ENCODE assay signal across 8 mouse cellular contexts in the genomic region with DNA sequence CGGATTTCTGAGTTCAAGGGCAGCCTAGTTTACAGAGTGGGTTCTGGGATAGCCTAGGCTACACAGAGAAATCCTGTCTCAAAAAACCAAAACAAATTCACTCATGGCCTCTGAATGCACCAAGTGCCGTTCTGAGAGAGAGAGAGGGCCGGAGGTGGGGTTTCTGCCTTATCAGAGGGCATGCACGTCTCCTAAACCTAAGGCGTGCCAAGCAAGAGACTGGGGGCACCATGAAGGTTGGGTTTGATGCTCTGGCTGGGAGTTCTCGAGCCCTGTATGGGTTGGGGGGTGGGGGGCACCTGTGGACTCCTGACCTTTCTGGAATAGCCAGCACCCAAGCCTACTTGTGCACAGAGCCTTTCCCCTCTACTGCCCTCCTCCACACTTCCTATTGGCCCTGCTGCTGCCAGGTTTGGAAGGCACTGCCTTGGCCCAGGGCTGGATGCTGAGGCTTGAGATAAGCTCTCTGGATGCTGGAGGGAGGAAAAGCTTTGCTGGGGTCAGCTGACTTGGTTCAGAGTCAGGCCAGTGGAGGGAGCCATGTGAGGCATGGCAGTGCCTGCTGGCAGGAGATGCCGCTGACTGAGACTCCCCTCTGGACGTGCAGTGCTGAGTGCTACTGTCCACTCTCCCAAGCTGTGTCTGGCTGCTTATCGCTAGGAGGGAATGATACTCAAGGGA. TPM values are rescaled to one million over a fixed set of nuclear protein-coding genes. Genes with fewer than 3 reads are reported as not detected.
DNase-seq lines count a peak whose midpoint lies in the region; ATAC-seq and TF ChIP-seq lines count a peak whose summit lies in the region.

No protein-coding gene starts in this region.

- H3K4me2 ChIP-seq in hindbrain, postnatal 0 days (ENCODE audit: low read depth, low read length), result 0 out of 2 replicates have a peak overlapping the region, but pooled peaks have one; percentile 3
- H3K4me2 ChIP-seq in hindbrain, embryonic 12.5 days (replicated peaks), result no peak overlapping the region
- H3K4me2 ChIP-seq in stomach, postnatal 0 days (replicated peaks; ENCODE audit: low read depth), result no peak overlapping the region

- peaks cover 10% of the 10 kb centered on the region for H3K4me1 ChIP-seq in hindbrain, postnatal 0 days (ENCODE audit: insufficient read depth, low read length)
- H3K4me1 ChIP-seq in hindbrain, embryonic 12.5 days, result peaks cover 18% of the 10 kb centered on the region
- peaks cover 69% of the 10 kb centered on the region for H3K4me1 ChIP-seq in G1E (ENCODE audit: insufficient read depth, low read depth, low read length)
- H3K4me1 ChIP-seq in embryonic fibroblast, embryonic 13.5 days (ENCODE audit: control insufficient read depth, insufficient read depth, low read length), result peaks cover 5% of the 10 kb centered on the region
- H3K4me1 ChIP-seq in liver, adult 2 months (ENCODE audit: control insufficient read depth, insufficient read depth, low read length), result peaks cover 11% of the 10 kb centered on the region
- peaks cover 5% of the 10 kb centered on the region; the same call in 1 of the 2 replicates for H3K4me1 ChIP-seq in stomach, postnatal 0 days (replicated peaks; ENCODE audit: control insufficient read depth, insufficient read depth)

- H3K9ac ChIP-seq in hindbrain, postnatal 0 days (replicated peaks; ENCODE audit: low read length), result no peak overlapping the region
- no peak overlapping the region for H3K9ac ChIP-seq in hindbrain, embryonic 12.5 days
- no peak overlapping the region for H3K9ac ChIP-seq in liver, adult 2 months (ENCODE audit: low read depth, low read length)
- H3K9ac ChIP-seq in stomach, postnatal 0 days (ENCODE audit: low read length), result no peak overlapping the region

- no peaks in the 10 kb centered on the region for H3K9me3 ChIP-seq in hindbrain, postnatal 0 days (ENCODE audit: low read length)
- H3K9me3 ChIP-seq in hindbrain, embryonic 12.5 days (replicated peaks), result no peaks in the 10 kb centered on the region
- H3K9me3 ChIP-seq in G1E (replicated peaks), result no peaks in the 10 kb centered on the region
- no peaks in the 10 kb centered on the region for H3K9me3 ChIP-seq in stomach, postnatal 0 days (ENCODE audit: control insufficient read depth, low read length)

- H3K79me2 ChIP-seq in liver, adult 2 months (ENCODE audit: control insufficient read depth, insufficient read depth, low read length), result no peaks in the 10 kb centered on the region; the same call in 1 of the 2 replicates

- no peaks in the 10 kb centered on the region for H3K27me3 ChIP-seq in hindbrain, postnatal 0 days (ENCODE audit: insufficient read depth, low read length)
- peaks cover 19% of the 10 kb centered on the region for H3K27me3 ChIP-seq in hindbrain, embryonic 12.5 days
- no peaks in the 10 kb centered on the region for H3K27me3 ChIP-seq in G1E (ENCODE audit: insufficient read depth, low read length)
- H3K27me3 ChIP-seq in liver, adult 2 months (ENCODE audit: control insufficient read depth, insufficient read depth, low read length), result no peaks in the 10 kb centered on the region
- no peaks in the 10 kb centered on the region for H3K27me3 ChIP-seq in stomach, postnatal 0 days (ENCODE audit: control insufficient read depth, insufficient read depth, low read length)

- no peak overlapping the region for H3K27ac ChIP-seq in hindbrain, postnatal 0 days
- H3K27ac ChIP-seq in hindbrain, embryonic 12.5 days, result no peak overlapping the region
- peak overlapping the region; percentile 77 for H3K27ac ChIP-seq in embryonic fibroblast, embryonic 13.5 days (ENCODE audit: insufficient read depth, low read length)
- H3K27ac ChIP-seq in liver, adult 2 months (replicated peaks; ENCODE audit: insufficient read depth, low read depth, low read length), result no peak overlapping the region
- no peak overlapping the region for H3K27ac ChIP-seq in stomach, postnatal 0 days (replicated peaks)

- TF ChIP-seq CTCF in hindbrain, postnatal 0 days (IDR thresholded peaks at IDR 0.05; ENCODE audit: low read depth), result no peak; the same call in 1 of the 2 replicates
- TF ChIP-seq CTCF in G1E (IDR thresholded peaks at IDR 0.05; ENCODE audit: low read depth, low read length), result no peak
- TF ChIP-seq CTCF in embryonic fibroblast, embryonic 13.5 days (IDR thresholded peaks at IDR 0.05; ENCODE audit: borderline replicate concordance, insufficient read depth, low read length), result no peak
- 0 out of 2 replicates have a peak, but pooled peaks have one; percentile 10 for TF ChIP-seq CTCF in liver, adult 2 months (IDR thresholded peaks at IDR 0.05; ENCODE audit: low read depth, low read length)
- peak; percentile 32; the same call in 1 of the 2 replicates for TF ChIP-seq CTCF in stomach, postnatal 0 days (IDR thresholded peaks at IDR 0.05; ENCODE audit: low read depth)

- H3K36me3 ChIP-seq in hindbrain, postnatal 0 days (ENCODE audit: insufficient read depth, low read length), result no peaks in the 10 kb centered on the region
- peaks cover 3% of the 10 kb centered on the region; the same call in 1 of the 2 replicates for H3K36me3 ChIP-seq in hindbrain, embryonic 12.5 days
- peaks cover 52% of the 10 kb centered on the region for H3K36me3 ChIP-seq in G1E (replicated peaks)
- no peaks in the 10 kb centered on the region for H3K36me3 ChIP-seq in liver, adult 2 months (ENCODE audit: control insufficient read depth, insufficient read depth, low read length)
- H3K36me3 ChIP-seq in stomach, postnatal 0 days (ENCODE audit: control insufficient read depth, insufficient read depth, low read length), result peaks cover 3% of the 10 kb centered on the region; the same call in 1 of the 2 replicates

- 74% methylated on average over 9 of the region's 9 CpGs for WGBS in hindbrain, postnatal 0 days
- 81% methylated on average over 9 of the region's 9 CpGs for WGBS in hindbrain, embryonic 12.5 days
- WGBS in liver, adult 2 months, result 77% methylated on average over 9 of the region's 9 CpGs
- 81% methylated on average over 9 of the region's 9 CpGs for WGBS in stomach, postnatal 0 days

- no peak overlapping the region for H3K4me3 ChIP-seq in hindbrain, postnatal 0 days (ENCODE audit: low read length)
- H3K4me3 ChIP-seq in hindbrain, embryonic 12.5 days, result no peak overlapping the region
- peak overlapping the region; percentile 95 for H3K4me3 ChIP-seq in G1E (ENCODE audit: low read depth, low read length)
- no peak overlapping the region for H3K4me3 ChIP-seq in embryonic fibroblast, embryonic 13.5 days (ENCODE audit: insufficient read depth, low read length)
- no peak overlapping the region for H3K4me3 ChIP-seq in liver, adult 2 months (ENCODE audit: insufficient read depth, low read depth, low read length)
- no peak overlapping the region for H3K4me3 ChIP-seq in stomach, postnatal 0 days (ENCODE audit: low read depth, low read length)

- TF ChIP-seq EP300 in stomach, postnatal 0 days (optimal IDR thresholded peaks at IDR 0.05), result no peak

- no peak for ATAC-seq in hindbrain, postnatal 0 days
- ATAC-seq in hindbrain, embryonic 12.5 days (ENCODE audit: low FRiP score), result no peak
- peak; percentile 35 for ATAC-seq in G1E (ENCODE audit: extremely low read depth, insufficient number of reproducible peaks, low FRiP score, poor library complexity, severe bottlenecking)
- ATAC-seq in stomach, postnatal 0 days (ENCODE audit: low FRiP score, low TSS enrichment), result no peak

- TF ChIP-seq POLR2A in embryonic fibroblast, embryonic 13.5 days (IDR thresholded peaks at IDR 0.05; ENCODE audit: low read depth, low read length), result no peak
- no peak for TF ChIP-seq POLR2A in liver, adult 2 months (IDR thresholded peaks at IDR 0.05; ENCODE audit: extremely low read depth, insufficient read depth, low read length)

- no peak for DNase-seq in hindbrain, postnatal 0 days (ENCODE audit: low spot score)
- DNase-seq in G1E (ENCODE audit: low spot score), result peak; percentile 64
- no peak for DNase-seq in liver, adult 2 months (ENCODE audit: extremely low read depth, low read depth, low spot score)
- no peak for DNase-seq in stomach, postnatal 0 days (ENCODE audit: low spot score)
- DNase-seq in gastrocnemius, postnatal 10 days, result no peak
- no peak for DNase-seq in layer of hippocampus, postnatal 14 days (ENCODE audit: low spot score in 2 of 2)

RNA-seq across cellular contexts. Expression of gene Slc48a1, which starts 7.6 kb away (rescaled TPM):
- 84.4 and 89.3 TPM in 2 replicates for total RNA-seq in hindbrain, postnatal 0 days (2014; rRNA removed)
- polyA plus RNA-seq in hindbrain, postnatal 0 days (2015; fragmentation: Nextera tagmentation; extraction: Ambion mirVana), result 140 and 152 TPM in 2 replicates
- 41.6 and 43.3 TPM in 2 replicates for polyA plus RNA-seq in hindbrain, embryonic 12.5 days (2016; fragmentation: Nextera tagmentation; extraction: Ambion mirVana)
- total RNA-seq in G1E (2014; fragmentation: Nextera tagmentation) (210 and 256 TPM in 2 replicates), G1E (2017) (108 and 116 TPM in 2 replicates)
- 113 and 125 TPM in 2 replicates for polyA plus RNA-seq in G1E (2012)
- 136 and 167 TPM in 2 replicates for polyA plus RNA-seq in embryonic fibroblast, embryonic 13.5 days (2011; ENCODE audit: insufficient read length, low read depth, missing spikeins)
- total RNA-seq in liver, adult 2 months (2014; rRNA removed), result 15.2 and 21.1 TPM in 2 replicates
- polyA plus RNA-seq in liver, adult 2 months (2012; rRNA removed), result 54.9 and 58.6 TPM in 2 replicates
- polyA plus RNA-seq in stomach, postnatal 0 days (2015; fragmentation: Nextera tagmentation; extraction: Ambion mirVana), result 36.7 and 40.7 TPM in 2 replicates
- total RNA-seq in gastrocnemius, postnatal 10 days (2021), result 10 to 100 TPM; 34.5 to 42.6 TPM
- total RNA-seq in layer of hippocampus, postnatal 14 days (2021), result 100 to 1,000 TPM; 131 to 147 TPM

RNA-seq across cellular contexts. Expression of gene Rapgef3, which starts 18.1 kb away (rescaled TPM):
- total RNA-seq in hindbrain, postnatal 0 days (2014; rRNA removed), result 26.4 and 41.9 TPM in 2 replicates
- polyA plus RNA-seq in hindbrain, postnatal 0 days (2015; fragmentation: Nextera tagmentation; extraction: Ambion mirVana), result 10.3 and 12.2 TPM in 2 replicates
- 9.1 and 10.7 TPM in 2 replicates for polyA plus RNA-seq in hindbrain, embryonic 12.5 days (2016; fragmentation: Nextera tagmentation; extraction: Ambion mirVana)
- not detected in 2 replicates for total RNA-seq in G1E (2014; fragmentation: Nextera tagmentation)
- total RNA-seq in G1E (2017), result under 0.01 and 0.05 TPM in 2 replicates
- polyA plus RNA-seq in G1E (2012), result 0.23 and 0.25 TPM in 2 replicates
- polyA plus RNA-seq in embryonic fibroblast, embryonic 13.5 days (2011; ENCODE audit: insufficient read length, low read depth, missing spikeins), result 6.6 and 10.8 TPM in 2 replicates
- total RNA-seq in liver, adult 2 months (2014; rRNA removed), result 1.8 and 3.2 TPM in 2 replicates
- 2.7 and 4.9 TPM in 2 replicates for polyA plus RNA-seq in liver, adult 2 months (2012; rRNA removed)
- 3.2 and 4.2 TPM in 2 replicates for polyA plus RNA-seq in stomach, postnatal 0 days (2015; fragmentation: Nextera tagmentation; extraction: Ambion mirVana)
- 1 to 10 TPM; 7.4 to 8.5 TPM for total RNA-seq in gastrocnemius, postnatal 10 days (2021)
- 10 to 100 TPM; 39.3 to 40.1 TPM for total RNA-seq in layer of hippocampus, postnatal 14 days (2021)

RNA-seq across cellular contexts. Expression of gene Endou, which starts 54.7 kb away (rescaled TPM):
- total RNA-seq in hindbrain, postnatal 0 days (2014; rRNA removed), result 0.10 TPM in 1 of 2 replicates, not detected in the other
- polyA plus RNA-seq in hindbrain, postnatal 0 days (2015; fragmentation: Nextera tagmentation; extraction: Ambion mirVana), result 0.44 and 0.49 TPM in 2 replicates
- 0.25 TPM in 2 replicates for polyA plus RNA-seq in hindbrain, embryonic 12.5 days (2016; fragmentation: Nextera tagmentation; extraction: Ambion mirVana)
- total RNA-seq in G1E (2014; fragmentation: Nextera tagmentation) (not detected in 2 replicates), G1E (2017) (0.05 and 0.17 TPM in 2 replicates)
- polyA plus RNA-seq in G1E (2012), result not detected in 2 replicates
- not detected in 2 replicates for polyA plus RNA-seq in embryonic fibroblast, embryonic 13.5 days (2011; ENCODE audit: insufficient read length, low read depth, missing spikeins)
- 0.47 and 0.55 TPM in 2 replicates for total RNA-seq in liver, adult 2 months (2014; rRNA removed)
- polyA plus RNA-seq in liver, adult 2 months (2012; rRNA removed), result 0.21 and 0.32 TPM in 2 replicates
- polyA plus RNA-seq in stomach, postnatal 0 days (2015; fragmentation: Nextera tagmentation; extraction: Ambion mirVana), result 37.0 and 38.3 TPM in 2 replicates
- under 1 TPM; 0.56 to 0.82 TPM for total RNA-seq in gastrocnemius, postnatal 10 days (2021)
- 1 to 10 TPM in 1 of 2 experiments, under 1 TPM in 1; 0.81 to 1.7 TPM for total RNA-seq in layer of hippocampus, postnatal 14 days (2021)

RNA-seq across cellular contexts. Expression of gene Hdac7, which starts 58.4 kb away (rescaled TPM):
- 23.6 and 28.6 TPM in 2 replicates for total RNA-seq in hindbrain, postnatal 0 days (2014; rRNA removed)
- polyA plus RNA-seq in hindbrain, postnatal 0 days (2015; fragmentation: Nextera tagmentation; extraction: Ambion mirVana), result 21.7 and 23.7 TPM in 2 replicates
- 26.7 and 29.1 TPM in 2 replicates for polyA plus RNA-seq in hindbrain, embryonic 12.5 days (2016; fragmentation: Nextera tagmentation; extraction: Ambion mirVana)
- total RNA-seq in G1E (2014; fragmentation: Nextera tagmentation) (20.4 and 21.1 TPM in 2 replicates), G1E (2017) (3.0 and 3.9 TPM in 2 replicates)
- polyA plus RNA-seq in G1E (2012), result 117 and 164 TPM in 2 replicates
- 51.8 and 60.1 TPM in 2 replicates for polyA plus RNA-seq in embryonic fibroblast, embryonic 13.5 days (2011; ENCODE audit: insufficient read length, low read depth, missing spikeins)
- total RNA-seq in liver, adult 2 months (2014; rRNA removed), result 2.5 and 3.4 TPM in 2 replicates
- polyA plus RNA-seq in liver, adult 2 months (2012; rRNA removed), result 5.9 and 9.5 TPM in 2 replicates
- polyA plus RNA-seq in stomach, postnatal 0 days (2015; fragmentation: Nextera tagmentation; extraction: Ambion mirVana), result 8.0 and 9.4 TPM in 2 replicates
- 10 to 100 TPM; 24.5 to 40.3 TPM for total RNA-seq in gastrocnemius, postnatal 10 days (2021)
- 10 to 100 TPM; 24.9 to 25.0 TPM for total RNA-seq in layer of hippocampus, postnatal 14 days (2021)

Comparison
In these comparisons a context has a peak if more than half of its experiments do, and no peak if none do; other contexts are left out.
1. CTCF ChIP-seq: peak in liver, adult 2 months (single experiment) and stomach, postnatal 0 days (single experiment); none in hindbrain, postnatal 0 days (single experiment), G1E (single experiment) and embryonic fibroblast, embryonic 13.5 days (single experiment).
2. RNA of gene Endou, which starts 54.7 kb away (polyA plus RNA-seq): 37.0 to 38.3 TPM in stomach, postnatal 0 days; 0.44 to 0.49 TPM in hindbrain, postnatal 0 days, 0.21 to 0.32 TPM in liver, adult 2 months, 0.25 TPM in hindbrain, embryonic 12.5 days, not detected in embryonic fibroblast, embryonic 13.5 days and not detected in G1E; every median in the first group is over 10 times any median in the second.